Mouse (Mus musculus) megakaryocyte, embryonic 14.5 days (primary cell): ENCODE measurements at regions not wholly inside any gene's neighbourhood (a gene's known extent, or its start where the extent isn't known, plus 50 kb on each side); places are given as distances from the start of the nearest gene placed in this dataset.

Experiments
- FLI1 ChIP-seq: IDR thresholded peaks from 2 replicates; pipeline ENCODE4 v1.6.1; 2012; ENCODE audit warnings: low read length, inconsistent platforms, mixed read lengths
- GATA1 ChIP-seq: IDR thresholded peaks from 3 replicates; pipeline ENCODE4 v1.6.1; 2012; ENCODE audit warnings: mixed read lengths, low read length, inconsistent platforms, borderline replicate concordance

- TF ChIP-seq FLI1 (no peak), GATA1 (no peak)
Observed at GRCm38 (mm10) chr19:32906820-32907219, 149.5 kb downstream of the Pten start.
